Mouse (Mus musculus): ENCODE measurements around the gene Scamp5. TPM values are rescaled to one million over a fixed set of nuclear protein-coding genes. Genes with fewer than 3 reads are reported as not detected.

Gene Scamp5
- polyA plus RNA-seq, 1 experiment, result 10.9 TPM

DNA sequence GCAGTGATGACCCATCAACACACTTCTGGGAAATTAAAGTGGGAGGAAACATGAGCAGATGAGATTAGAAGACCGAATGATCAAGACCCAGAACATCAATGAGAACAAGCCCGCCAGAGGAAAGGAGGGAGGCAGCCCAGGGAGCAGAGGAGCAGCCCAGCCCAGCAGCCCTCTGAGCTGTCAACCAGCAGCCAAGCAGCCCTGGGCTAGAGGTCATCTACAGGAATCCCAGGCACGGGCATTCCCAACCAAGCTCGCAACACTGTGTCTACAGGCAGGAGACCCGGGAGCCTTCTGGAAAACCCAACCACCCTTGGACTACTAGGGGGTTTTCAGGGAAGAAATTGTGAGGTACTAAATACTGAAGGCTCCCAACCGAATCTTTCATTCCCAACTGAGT, 43.8 kb downstream of the Scamp5 start:
- no peak for DNase-seq
- H3K4me3 ChIP-seq (replicated peaks; ENCODE audit: extremely low read depth, low read depth, low read length), result no peak overlapping the region
- TF ChIP-seq CTCF (IDR thresholded peaks at IDR 0.05; ENCODE audit: insufficient read depth, low read length) (no peak), POLR2A (IDR thresholded peaks at IDR 0.05; ENCODE audit: borderline replicate concordance, extremely low read depth, low read depth, low read length) (no peak)
- 55% methylated on average over 6 of the region's 6 CpGs for WGBS
- peaks cover 16% of the 10 kb centered on the region for H3K4me1 ChIP-seq (ENCODE audit: control insufficient read depth, insufficient read depth, low read length)

GRCm38 (mm10) chr9:57421688-57422111, 46.2 kb downstream of the Scamp5 start:
- WGBS, result 51% methylated on average over 5 of the region's 5 CpGs
- no peak for DNase-seq
- H3K4me1 ChIP-seq (ENCODE audit: control insufficient read depth, insufficient read depth, low read length), result peaks cover 16% of the 10 kb centered on the region
- H3K4me3 ChIP-seq (replicated peaks; ENCODE audit: extremely low read depth, low read depth, low read length), result no peak overlapping the region
- TF ChIP-seq POLR2A (IDR thresholded peaks at IDR 0.05; ENCODE audit: borderline replicate concordance, extremely low read depth, low read depth, low read length), result no peak
- TF ChIP-seq CTCF (IDR thresholded peaks at IDR 0.05; ENCODE audit: insufficient read depth, low read length), result no peak

GRCm38 (mm10) chr9:57421121-57421571, 46.7 kb downstream of the Scamp5 start:
- peak; percentile 58 for DNase-seq
- H3K4me1 ChIP-seq (ENCODE audit: control insufficient read depth, insufficient read depth, low read length), result peaks cover 16% of the 10 kb centered on the region
- no peak for TF ChIP-seq CTCF (IDR thresholded peaks at IDR 0.05; ENCODE audit: insufficient read depth, low read length)
- TF ChIP-seq POLR2A (IDR thresholded peaks at IDR 0.05; ENCODE audit: borderline replicate concordance, extremely low read depth, low read depth, low read length), result peak; percentile 38; the same call in 1 of the 2 replicates
- no peak overlapping the region for H3K4me3 ChIP-seq (replicated peaks; ENCODE audit: extremely low read depth, low read depth, low read length)
- WGBS, result 8% methylated on average over 9 of the region's 9 CpGs

- WGBS, result 18% methylated on average over 20 of the region's 20 CpGs
- no peak overlapping the region for H3K4me3 ChIP-seq (replicated peaks; ENCODE audit: extremely low read depth, low read depth, low read length)
- TF ChIP-seq CTCF (IDR thresholded peaks at IDR 0.05; ENCODE audit: insufficient read depth, low read length) (no peak), POLR2A (IDR thresholded peaks at IDR 0.05; ENCODE audit: borderline replicate concordance, extremely low read depth, low read depth, low read length) (no peak)
- DNase-seq, result peak; percentile 73
- peaks cover 16% of the 10 kb centered on the region for H3K4me1 ChIP-seq (ENCODE audit: control insufficient read depth, insufficient read depth, low read length)
Measured at GRCm38 (mm10) chr9:57420321-57421120, 47.3 kb downstream of the Scamp5 start.

- TF ChIP-seq POLR2A (IDR thresholded peaks at IDR 0.05; ENCODE audit: borderline replicate concordance, extremely low read depth, low read depth, low read length) (no peak), CTCF (IDR thresholded peaks at IDR 0.05; ENCODE audit: insufficient read depth, low read length) (no peak)
- WGBS, result 85% methylated on average over 16 of the region's 16 CpGs
- DNase-seq, result no peak
- peaks cover 16% of the 10 kb centered on the region for H3K4me1 ChIP-seq (ENCODE audit: control insufficient read depth, insufficient read depth, low read length)
- no peak overlapping the region for H3K4me3 ChIP-seq (replicated peaks; ENCODE audit: extremely low read depth, low read depth, low read length)
Measured at GRCm38 (mm10) chr9:57419521-57420267, 48.2 kb downstream of the Scamp5 start.

- DNase-seq, result no peak
- Histone ChIP-seq H3K4me3 (replicated peaks; ENCODE audit: extremely low read depth, low read depth, low read length) (no peak overlapping the region), H3K4me1 (ENCODE audit: control insufficient read depth, insufficient read depth, low read length) (peaks cover 16% of the 10 kb centered on the region)
- WGBS, result 69% methylated on average over 8 of the region's 8 CpGs
- no peak for TF ChIP-seq CTCF (IDR thresholded peaks at IDR 0.05; ENCODE audit: insufficient read depth, low read length)
- no peak for TF ChIP-seq POLR2A (IDR thresholded peaks at IDR 0.05; ENCODE audit: borderline replicate concordance, extremely low read depth, low read depth, low read length)
Measured at GRCm38 (mm10) chr9:57417341-57417740, 50.5 kb downstream of the Scamp5 start.

GRCm38 (mm10) chr9:57407120-57407905, 60.5 kb downstream of the Scamp5 start:
- TF ChIP-seq POLR2A (IDR thresholded peaks at IDR 0.05; ENCODE audit: borderline replicate concordance, extremely low read depth, low read depth, low read length) (no peak), CTCF (IDR thresholded peaks at IDR 0.05; ENCODE audit: insufficient read depth, low read length) (no peak)
- DNase-seq, result no peak
- 83% methylated on average over 9 of the region's 9 CpGs for WGBS
- no peak overlapping the region for H3K4me3 ChIP-seq (replicated peaks; ENCODE audit: extremely low read depth, low read depth, low read length)
- no peaks in the 10 kb centered on the region for H3K4me1 ChIP-seq (ENCODE audit: control insufficient read depth, insufficient read depth, low read length)

DNA sequence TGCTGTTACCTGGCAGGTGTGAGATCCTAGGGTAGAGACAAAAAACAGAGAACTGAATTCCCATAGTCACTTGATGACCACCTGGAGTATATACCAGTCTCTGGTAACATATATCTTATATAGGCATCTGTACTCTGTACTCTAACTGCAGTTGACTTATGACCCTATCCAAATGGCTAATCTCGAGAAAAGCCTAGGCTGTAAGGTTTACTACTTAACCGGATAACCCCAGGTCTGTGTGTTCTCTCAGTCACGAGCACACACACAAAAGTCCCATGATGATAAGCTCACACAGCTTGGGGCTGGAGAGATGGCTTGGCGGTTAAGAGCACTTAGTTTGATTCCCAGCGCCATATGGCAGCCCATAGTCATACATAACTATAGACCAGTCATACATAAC, 61.5 kb downstream of the Scamp5 start:
- WGBS, result 89% methylated on average over 5 of the region's 5 CpGs
- TF ChIP-seq CTCF (IDR thresholded peaks at IDR 0.05; ENCODE audit: insufficient read depth, low read length), result no peak
- no peak for TF ChIP-seq POLR2A (IDR thresholded peaks at IDR 0.05; ENCODE audit: borderline replicate concordance, extremely low read depth, low read depth, low read length)
- DNase-seq, result no peak
- Histone ChIP-seq H3K4me3 (replicated peaks; ENCODE audit: extremely low read depth, low read depth, low read length) (no peak overlapping the region), H3K4me1 (ENCODE audit: control insufficient read depth, insufficient read depth, low read length) (no peaks in the 10 kb centered on the region)

GRCm38 (mm10) chr9:57404036-57404435, 63.8 kb downstream of the Scamp5 start:
- Histone ChIP-seq H3K4me3 (replicated peaks; ENCODE audit: extremely low read depth, low read depth, low read length) (no peak overlapping the region), H3K4me1 (ENCODE audit: control insufficient read depth, insufficient read depth, low read length) (no peaks in the 10 kb centered on the region)
- TF ChIP-seq CTCF (IDR thresholded peaks at IDR 0.05; ENCODE audit: insufficient read depth, low read length) (no peak), POLR2A (IDR thresholded peaks at IDR 0.05; ENCODE audit: borderline replicate concordance, extremely low read depth, low read depth, low read length) (no peak)
- 83% methylated on average over 5 of the region's 5 CpGs for WGBS
- no peak for DNase-seq
